Comparison of ENCODE assay signal across 16 mouse cellular contexts in genomic region chr4:133054530-133054929, GRCm38 (mm10). TPM values are rescaled to one million over a fixed set of nuclear protein-coding genes. Genes with fewer than 3 reads are reported as not detected.
A peak's percentile ranks its signal among the peaks of the same experiment; 100 is the strongest.
DNase-seq lines count a peak whose midpoint lies in the region; ATAC-seq lines count a peak whose summit lies in the region.
"Had no signal": no experiment of that assay in that cellular context is flagged by ENCODE, and none has a peak within 500 bp of the region (broad histone marks: within the 10 kb centered on the region; RNA-seq: fewer than 3 reads in every experiment).

No protein-coding gene starts in this region.

- H3K9me3 ChIP-seq in heart, embryonic 15.5 days (replicated peaks), result no peaks in the 10 kb centered on the region
- H3K9me3 ChIP-seq in lung, embryonic 15.5 days, result no peaks in the 10 kb centered on the region
- no peaks in the 10 kb centered on the region for H3K9me3 ChIP-seq in embryonic facial prominence, embryonic 14.5 days (ENCODE audit: control insufficient read depth, low read length)
- H3K9me3 ChIP-seq in stomach, embryonic 15.5 days, result no peaks in the 10 kb centered on the region
- H3K9me3 ChIP-seq: midbrain, embryonic 15.5 days had no signal

- peaks cover 3% of the 10 kb centered on the region; the same call in 1 of the 2 replicates for H3K36me3 ChIP-seq in heart, embryonic 15.5 days
- H3K36me3 ChIP-seq in lung, embryonic 15.5 days, result peaks cover 16% of the 10 kb centered on the region; the same call in 1 of the 2 replicates
- H3K36me3 ChIP-seq in embryonic facial prominence, embryonic 14.5 days (ENCODE audit: control insufficient read depth, insufficient read depth, low read length), result peaks cover 34% of the 10 kb centered on the region
- H3K36me3 ChIP-seq in stomach, embryonic 15.5 days, result 0 out of 2 replicates have a peak, but pooled peaks cover 4% of the 10 kb centered on the region
- H3K36me3 ChIP-seq: midbrain, embryonic 15.5 days had no signal

- intact Hi-C loops in heart, postnatal 36 days (cut with DNase I), result loop anchor here (5.0 kb wide), 1 partner anchor 107 kb away; no protein-coding TSS in a partner anchor

- no peak overlapping the region for H3K4me2 ChIP-seq in heart, embryonic 15.5 days
- H3K4me2 ChIP-seq in lung, embryonic 15.5 days, result no peak overlapping the region
- H3K4me2 ChIP-seq in embryonic facial prominence, embryonic 14.5 days (ENCODE audit: low read depth, low read length), result no peak overlapping the region
- H3K4me2 ChIP-seq in stomach, embryonic 15.5 days, result no peak overlapping the region
- H3K4me2 ChIP-seq: midbrain, embryonic 15.5 days had no signal

- peaks cover 97% of the 10 kb centered on the region for H3K4me1 ChIP-seq in heart, embryonic 15.5 days (replicated peaks)
- H3K4me1 ChIP-seq in lung, embryonic 15.5 days, result peaks cover 89% of the 10 kb centered on the region
- H3K4me1 ChIP-seq in embryonic facial prominence, embryonic 14.5 days (ENCODE audit: control insufficient read depth, insufficient read depth, low read length), result peaks cover 77% of the 10 kb centered on the region
- H3K4me1 ChIP-seq in stomach, embryonic 15.5 days, result peaks cover 95% of the 10 kb centered on the region

- H3K9ac ChIP-seq in heart, embryonic 15.5 days, result no peak overlapping the region
- H3K9ac ChIP-seq in lung, embryonic 15.5 days, result no peak overlapping the region
- no peak overlapping the region for H3K9ac ChIP-seq in embryonic facial prominence, embryonic 14.5 days (ENCODE audit: low read depth, low read length)
- H3K9ac ChIP-seq in stomach, embryonic 15.5 days, result no peak overlapping the region
- H3K9ac ChIP-seq: forebrain, postnatal 0 days; midbrain, embryonic 15.5 days had no signal

- WGBS in heart, embryonic 15.5 days, result 74% methylated on average over 6 of the region's 6 CpGs
- 65% methylated on average over 6 of the region's 6 CpGs for WGBS in lung, embryonic 15.5 days
- 73% methylated on average over 6 of the region's 6 CpGs for WGBS in embryonic facial prominence, embryonic 14.5 days
- 73% methylated on average over 6 of the region's 6 CpGs for WGBS in stomach, embryonic 15.5 days

- DNase-seq in heart, postnatal 36 days, result no peak
- DNase-seq in lung, postnatal 10 days, result no peak
- no peak for DNase-seq in embryonic facial prominence, embryonic 14.5 days (ENCODE audit: low spot score)
- no peak for DNase-seq in adipocyte (ENCODE audit: low spot score)
- no peak for DNase-seq in right cerebral cortex, adult 18-20 months
- DNase-seq: cerebellum, adult 18-20 months; forebrain, postnatal 0 days; gastrocnemius, postnatal 14 days; liver had no signal

- no peak for ATAC-seq in heart, embryonic 15.5 days (replicated peaks; ENCODE audit: insufficient number of reproducible peaks, insufficient read depth, low FRiP score, low read depth)
- no peak for ATAC-seq in lung, embryonic 15.5 days (ENCODE audit: borderline replicate concordance, extremely low read depth, low FRiP score, low TSS enrichment)
- ATAC-seq in embryonic facial prominence, embryonic 14.5 days (ENCODE audit: low read depth), result no peak
- ATAC-seq in stomach, embryonic 15.5 days (ENCODE audit: insufficient read depth, low FRiP score, low read depth), result no peak
- ATAC-seq: activated CD4-positive, CD25-positive, alpha-beta regulatory T cell, adult 4 months; forebrain, postnatal 0 days; hindbrain, postnatal 0 days; midbrain, embryonic 15.5 days had no signal

- no peaks in the 10 kb centered on the region for H3K27me3 ChIP-seq in heart, embryonic 15.5 days
- H3K27me3 ChIP-seq in lung, embryonic 15.5 days, result no peaks in the 10 kb centered on the region
- H3K27me3 ChIP-seq in embryonic facial prominence, embryonic 14.5 days (replicated peaks; ENCODE audit: control insufficient read depth, insufficient read depth, low read length), result no peaks in the 10 kb centered on the region
- H3K27me3 ChIP-seq in stomach, embryonic 15.5 days (replicated peaks), result no peaks in the 10 kb centered on the region
- H3K27me3 ChIP-seq: midbrain, embryonic 15.5 days had no signal

- peak overlapping the region; percentile 91 for H3K27ac ChIP-seq in heart, embryonic 15.5 days
- peak overlapping the region; percentile 95 for H3K27ac ChIP-seq in lung, embryonic 15.5 days
- peak overlapping the region; percentile 23; the same call in 1 of the 2 replicates for H3K27ac ChIP-seq in embryonic facial prominence, embryonic 14.5 days (replicated peaks; ENCODE audit: low read depth, low read length)
- peak overlapping the region; percentile 91 for H3K27ac ChIP-seq in stomach, embryonic 15.5 days
- H3K27ac ChIP-seq: hindbrain, postnatal 0 days; midbrain, embryonic 15.5 days had no signal

- H3K4me3 ChIP-seq in heart, embryonic 15.5 days, result no peak overlapping the region
- no peak overlapping the region for H3K4me3 ChIP-seq in lung, embryonic 15.5 days
- H3K4me3 ChIP-seq in embryonic facial prominence, embryonic 14.5 days (ENCODE audit: low read depth, low read length), result no peak overlapping the region
- H3K4me3 ChIP-seq in stomach, embryonic 15.5 days (replicated peaks), result no peak overlapping the region
- H3K4me3 ChIP-seq: erythroblast, embryonic 14.5 days; midbrain, embryonic 15.5 days had no signal

RNA-seq across cellular contexts. Expression of gene Ahdc1, which starts 43.5 kb away (rescaled TPM):
- polyA plus RNA-seq in heart, embryonic 15.5 days (2015; fragmentation: Nextera tagmentation; extraction: Ambion mirVana), result 6.3 and 8.5 TPM in 2 replicates
- 10 to 100 TPM; 41.9 to 50.8 TPM for total RNA-seq in heart, postnatal 36 days (2021)
- polyA plus RNA-seq in lung, embryonic 15.5 days (2015; fragmentation: Nextera tagmentation; extraction: Ambion mirVana), result 8.5 and 10.5 TPM in 2 replicates
- 11.0 and 11.7 TPM in 2 replicates for polyA plus RNA-seq in embryonic facial prominence, embryonic 14.5 days (2014; fragmentation: Nextera tagmentation; extraction: Ambion mirVana)
- polyA plus RNA-seq in stomach, embryonic 15.5 days (2015; fragmentation: Nextera tagmentation; extraction: Ambion mirVana), result 8.2 and 9.3 TPM in 2 replicates

Comparison
In these comparisons a context has a peak if more than half of its experiments do, and no peak if none do; other contexts are left out.
1. H3K27ac ChIP-seq: peak in every context shown above with its lines; median percentile 95 in lung, embryonic 15.5 days; 91 in heart, embryonic 15.5 days; 91 in stomach, embryonic 15.5 days; 23 in embryonic facial prominence, embryonic 14.5 days.